Mouse (Mus musculus) heart, adult 2 months (tissue): ENCODE measurements around the gene Plekhm2.

Experiments used
- CTCF ChIP-seq: fragments of 200-600 bp; IDR thresholded peaks from 2 replicates; pipeline ENCODE4 v1.8.1; 2022; ENCODE audit warnings: antibody characterized with exemption, mild to moderate bottlenecking, moderate library complexity
- POLR2A ChIP-seq: fragments of 200-500 bp; IDR thresholded peaks from 2 replicates; pipeline ENCODE4 v1.6.1; 2011; ENCODE audit warnings: mild to moderate bottlenecking, low read depth, low read length, control low read depth; ENCODE audit not compliant: insufficient read depth

- TF ChIP-seq CTCF (no peak), POLR2A (no peak)
These were observed 38.7 kb downstream of the Plekhm2 start for GRCm38 (mm10) chr4:141625774-141626550.
